Mouse (Mus musculus) kidney, embryonic 14.5 days (tissue): ENCODE measurements around the gene Ppp1r12c. TPM values are rescaled to one million over a fixed set of nuclear protein-coding genes. Genes with fewer than 3 reads are reported as not detected.

Experiments used
- ATAC-seq: fragments of 200-750 bp; cut with Nextera tagmentation; 2 replicates; pipeline ENCODE4 v1.8.0; 2017; ENCODE audit warnings: moderate number of reproducible peaks, mild to moderate bottlenecking, moderate TSS enrichment, moderate library complexity; ENCODE audit not compliant: low FRiP score, low TSS enrichment
- H3K27ac ChIP-seq: fragments of 300-500 bp; sonication (generic); 2 replicates; pipeline ENCODE4 v1.5.1; 2014; ENCODE audit warnings: low read depth, mild to moderate bottlenecking, low read length, moderate library complexity, mixed read lengths
- H3K27me3 ChIP-seq: fragments of 300-500 bp; sonication (generic); 2 replicates; pipeline ENCODE4 v1.6.1; 2014; ENCODE audit warnings: mild to moderate bottlenecking, low read length; ENCODE audit not compliant: control insufficient read depth, insufficient read depth
- H3K36me3 ChIP-seq: fragments of 300-500 bp; sonication (generic); 2 replicates; pipeline ENCODE4 v1.6.1; 2014; ENCODE audit warnings: low read length, mixed read lengths; ENCODE audit not compliant: control insufficient read depth, insufficient read depth
- H3K4me1 ChIP-seq: fragments of 300-500 bp; sonication (generic); 2 replicates; pipeline ENCODE4 v1.6.1; 2014; ENCODE audit warnings: low read length, mixed read lengths; ENCODE audit not compliant: control insufficient read depth, insufficient read depth
- H3K4me2 ChIP-seq: fragments of 300-500 bp; sonication (generic); replicated peaks from 2 replicates; pipeline ENCODE4 v1.6.1; 2014; ENCODE audit warnings: low read depth, mild to moderate bottlenecking, low read length
- H3K4me3 ChIP-seq: fragments of 300-500 bp; sonication (generic); 2 replicates; pipeline ENCODE4 v1.5.1; 2014; ENCODE audit warnings: mild to moderate bottlenecking, low read length
- H3K9ac ChIP-seq: fragments of 300-500 bp; sonication (generic); 2 replicates; pipeline ENCODE4 v1.6.1; 2014; ENCODE audit warnings: low read depth, mild to moderate bottlenecking, low read length, moderate library complexity
- H3K9me3 ChIP-seq: fragments of 300-500 bp; sonication (generic); 2 replicates; pipeline ENCODE4 v1.6.1; 2016; ENCODE audit warnings: low read length; ENCODE audit not compliant: control insufficient read depth
- WGBS: fragments of 180-500 bp; shearing (Covaris S2); extraction: QIAGEN DNeasy Blood & Tissue Kit; methylation state at CpG from one replicate; pipeline ENCODE4 v1.1.7; 2014; 5-methylcytosine and 5-hydroxymethylcytosine counted together
- polyA plus RNA-seq: library from polyadenylated mRNA; unstranded; fragments of >200 nt; fragmentation: Nextera tagmentation; extraction: Ambion mirVana; gene quantifications from 2 replicates; pipeline ENCODE4 v1.2.1, GENCODE M21; 2014

Gene Ppp1r12c
- polyA plus RNA-seq, 1 experiment from 2014 or later = 50.8 TPM

- no peak overlapping the region for H3K27ac ChIP-seq
- WGBS = 88% methylated on average over 12 of the region's 12 CpGs
- no peak overlapping the region for H3K4me2 ChIP-seq
- no peak for ATAC-seq
- H3K9me3 ChIP-seq = no peaks in the 10 kb centered on the region
- H3K36me3 ChIP-seq = peaks cover 55% of the 10 kb centered on the region
- H3K4me1 ChIP-seq = peaks cover 10% of the 10 kb centered on the region
- no peaks in the 10 kb centered on the region for H3K27me3 ChIP-seq
- no peak overlapping the region for H3K4me3 ChIP-seq
- no peak overlapping the region for H3K9ac ChIP-seq
These were observed 19.2 kb downstream of the Ppp1r12c start for GRCm38 (mm10) chr7:4482281-4482680.

- Histone ChIP-seq H3K36me3 (peaks cover 38% of the 10 kb centered on the region), H3K4me2 (no peak overlapping the region), H3K27me3 (peaks cover 8% of the 10 kb centered on the region; the same call in 1 of the 2 replicates), H3K27ac (no peak overlapping the region), H3K9ac (no peak overlapping the region), H3K9me3 (no peaks in the 10 kb centered on the region), H3K4me1 (peaks cover 10% of the 10 kb centered on the region), H3K4me3 (no peak overlapping the region)
- 22% methylated on average over 6 of the region's 6 CpGs for WGBS
- no peak for ATAC-seq
These were observed 21.8 kb downstream of the Ppp1r12c start for GRCm38 (mm10) chr7:4479674-4480073.

- peak; percentile 4; the same call in 1 of the 2 replicates for ATAC-seq
- Histone ChIP-seq H3K27me3 (peaks cover 14% of the 10 kb centered on the region; the same call in 1 of the 2 replicates), H3K36me3 (peaks cover 30% of the 10 kb centered on the region), H3K27ac (peak overlapping the region; percentile 66; the same call in 1 of the 2 replicates), H3K4me2 (peak overlapping the region; percentile 67), H3K9me3 (no peaks in the 10 kb centered on the region), H3K4me3 (peak overlapping the region; percentile 42), H3K9ac (peak overlapping the region; percentile 51; the same call in 1 of the 2 replicates), H3K4me1 (peaks cover 10% of the 10 kb centered on the region)
- 2% methylated on average over 16 of the region's 16 CpGs for WGBS
These were observed 22.6 kb downstream of the Ppp1r12c start for GRCm38 (mm10) chr7:4478796-4479291.

GRCm38 (mm10) chr7:4478021-4478795 lies 23.3 kb downstream of the Ppp1r12c start:
- H3K27me3 ChIP-seq = peaks cover 16% of the 10 kb centered on the region; the same call in 1 of the 2 replicates
- peak overlapping the region; percentile 83 for H3K27ac ChIP-seq
- peak; percentile 96 for ATAC-seq
- under 1% methylated on average over 39 of the region's 39 CpGs for WGBS
- H3K9ac ChIP-seq = peak overlapping the region; percentile 51
- peak overlapping the region; percentile 67 for H3K4me2 ChIP-seq
- H3K4me3 ChIP-seq = peak overlapping the region; percentile 42
- H3K36me3 ChIP-seq = peaks cover 24% of the 10 kb centered on the region
- peaks cover 10% of the 10 kb centered on the region for H3K4me1 ChIP-seq
- H3K9me3 ChIP-seq = no peaks in the 10 kb centered on the region

- H3K27me3 ChIP-seq = peaks cover 23% of the 10 kb centered on the region
- no peak overlapping the region for H3K4me3 ChIP-seq
- no peak overlapping the region for H3K4me2 ChIP-seq
- no peak overlapping the region for H3K27ac ChIP-seq
- no peaks in the 10 kb centered on the region for H3K9me3 ChIP-seq
- H3K9ac ChIP-seq = no peak overlapping the region
- WGBS = 8% methylated on average over 18 of the region's 19 CpGs
- H3K36me3 ChIP-seq = no peaks in the 10 kb centered on the region
- no peak for ATAC-seq
- H3K4me1 ChIP-seq = peaks cover 9% of the 10 kb centered on the region
These were observed 27.5 kb downstream of the Ppp1r12c start for GRCm38 (mm10) chr7:4473940-4474339.

GRCm38 (mm10) chr7:4471179-4471555 lies 30.3 kb downstream of the Ppp1r12c start:
- Histone ChIP-seq H3K4me3 (peak overlapping the region; percentile 39), H3K4me2 (peak overlapping the region; percentile 73), H3K27ac (no peak overlapping the region), H3K4me1 (0 out of 2 replicates have a peak, but pooled peaks cover 4% of the 10 kb centered on the region), H3K9ac (peak overlapping the region; percentile 35; the same call in 1 of the 2 replicates), H3K36me3 (no peaks in the 10 kb centered on the region), H3K27me3 (peaks cover 21% of the 10 kb centered on the region), H3K9me3 (no peaks in the 10 kb centered on the region)
- ATAC-seq = peak; percentile 86
- WGBS = 1% methylated on average over 22 of the region's 24 CpGs

GRCm38 (mm10) chr7:4470275-4471178 lies 31.0 kb downstream of the Ppp1r12c start:
- Histone ChIP-seq H3K4me3 (peak overlapping the region; percentile 39), H3K4me2 (peak overlapping the region; percentile 73), H3K4me1 (0 out of 2 replicates have a peak, but pooled peaks cover 4% of the 10 kb centered on the region), H3K9me3 (no peaks in the 10 kb centered on the region), H3K36me3 (no peaks in the 10 kb centered on the region), H3K9ac (peak overlapping the region; percentile 35; the same call in 1 of the 2 replicates), H3K27ac (no peak overlapping the region), H3K27me3 (peaks cover 21% of the 10 kb centered on the region)
- 3% methylated on average over 35 of the region's 35 CpGs for WGBS
- peak; percentile 67 for ATAC-seq

GRCm38 (mm10) chr7:4467801-4468200 lies 33.7 kb downstream of the Ppp1r12c start:
- Histone ChIP-seq H3K4me3 (no peak overlapping the region), H3K27ac (no peak overlapping the region), H3K4me2 (no peak overlapping the region), H3K36me3 (no peaks in the 10 kb centered on the region), H3K9ac (no peak overlapping the region), H3K27me3 (peaks cover 8% of the 10 kb centered on the region), H3K9me3 (no peaks in the 10 kb centered on the region), H3K4me1 (0 out of 2 replicates have a peak, but pooled peaks cover 4% of the 10 kb centered on the region)
- ATAC-seq = no peak
- WGBS = 69% methylated on average over 3 of the region's 3 CpGs
